Mouse (Mus musculus): Measurements from ENCODE around the gene Shb.

Shb gene

DNA sequence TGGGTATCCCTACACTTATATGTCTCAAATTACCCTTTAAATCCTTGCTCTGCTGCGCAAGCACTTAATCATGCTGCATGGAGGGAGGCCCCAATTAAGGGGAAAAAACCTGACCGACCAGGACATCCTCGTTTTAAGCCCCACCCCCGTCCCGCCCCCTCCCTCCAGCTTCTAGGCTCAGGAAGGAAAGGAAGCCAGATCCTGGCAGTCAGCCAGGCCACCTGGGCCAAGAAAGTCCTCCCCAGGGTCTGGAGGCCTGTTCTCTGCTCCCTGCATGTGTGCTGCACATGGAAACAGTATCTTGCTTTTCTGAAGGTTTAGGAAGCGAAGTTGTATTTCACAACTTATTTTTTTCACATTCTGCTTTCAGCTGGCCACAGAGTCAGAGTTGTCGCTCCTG, at the start of gene Shb:
Shb (minus strand) TSS at position 96 of the 400 bp plus-strand sequence.
- DNase-seq (ENCODE audit: low spot score): peak; percentile 76

DNA sequence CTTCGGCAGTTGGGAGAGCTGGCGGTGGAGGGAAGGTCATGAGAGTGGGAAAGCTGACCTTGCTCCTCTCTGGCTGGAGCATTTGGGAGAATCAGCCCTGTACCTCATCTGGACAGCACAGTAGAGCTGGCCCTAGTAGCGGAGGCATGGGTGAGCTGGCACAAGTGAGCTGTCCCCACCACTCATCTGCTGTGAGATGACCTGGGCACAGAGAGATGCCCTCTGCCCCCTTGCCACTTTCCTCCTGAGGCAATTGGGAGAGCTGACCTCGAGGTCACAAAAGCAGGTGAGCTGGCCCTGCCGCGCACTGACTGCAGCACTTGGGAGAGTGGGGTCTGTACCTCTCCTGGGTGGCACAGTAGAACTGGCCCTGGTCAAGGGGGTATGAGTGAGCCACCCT, 48.8 kb upstream of the Shb start:
- no peak for DNase-seq (ENCODE audit: low spot score)

DNA sequence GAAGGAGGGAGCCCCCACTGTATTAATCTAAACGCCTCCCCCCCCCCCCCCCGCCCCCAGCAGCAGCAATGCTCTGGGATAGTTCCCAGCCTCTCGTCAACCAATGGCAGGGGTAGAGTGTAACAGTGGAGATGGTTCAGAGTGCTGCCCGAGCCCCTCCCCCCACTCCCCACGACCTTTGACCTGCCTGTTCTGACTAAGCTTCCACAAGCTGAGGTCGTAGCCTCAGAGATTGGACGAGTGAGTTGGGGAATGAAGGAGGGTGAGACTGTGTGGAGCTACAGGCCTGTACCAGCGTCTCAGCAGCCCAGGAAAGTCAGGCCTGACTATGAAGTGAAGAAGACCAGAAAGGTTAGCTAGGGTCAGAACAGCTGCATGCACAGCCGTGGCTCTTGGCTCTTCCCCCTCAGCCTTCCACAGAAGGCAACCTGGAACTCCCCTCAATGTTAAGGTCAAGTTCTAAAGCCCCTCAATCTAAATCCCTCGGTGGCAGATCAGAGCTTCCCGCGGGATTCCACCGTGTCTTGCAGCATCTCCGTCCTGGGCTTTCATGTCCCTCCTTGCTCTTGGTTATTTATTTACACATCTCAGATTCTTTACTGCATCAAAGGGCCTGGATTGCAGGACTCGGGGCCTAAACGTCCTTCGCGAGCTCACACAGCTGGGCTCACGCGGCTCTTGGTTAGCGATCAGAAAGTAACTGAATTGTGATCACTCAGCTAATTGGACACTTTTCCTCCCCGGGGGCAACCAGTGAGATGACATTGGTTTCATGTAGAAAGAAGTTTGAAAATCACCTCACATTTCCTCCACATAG, 46.5 kb upstream of the Shb start:
- DNase-seq (ENCODE audit: low spot score): no peak

DNA sequence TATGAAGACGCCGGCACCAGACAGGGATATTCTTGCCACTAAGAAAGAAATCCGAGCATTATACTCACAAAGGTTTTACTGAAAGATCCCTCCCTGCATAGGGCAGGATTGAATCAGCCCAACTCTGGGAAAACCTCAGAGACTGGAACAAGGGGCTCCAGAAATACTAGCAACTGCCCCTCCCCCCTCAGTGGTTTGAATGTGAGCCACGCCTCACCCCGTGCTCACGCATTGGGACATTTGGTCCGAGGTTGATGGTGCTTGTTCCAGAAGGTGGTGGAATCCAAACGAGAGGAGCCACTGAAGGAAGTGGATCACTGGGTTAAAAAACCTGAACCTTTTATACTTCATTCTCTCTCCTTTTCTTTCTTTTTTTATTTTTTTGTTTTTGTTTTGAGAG, 45.4 kb upstream of the Shb start:
- no peak for DNase-seq (ENCODE audit: low spot score)

DNA sequence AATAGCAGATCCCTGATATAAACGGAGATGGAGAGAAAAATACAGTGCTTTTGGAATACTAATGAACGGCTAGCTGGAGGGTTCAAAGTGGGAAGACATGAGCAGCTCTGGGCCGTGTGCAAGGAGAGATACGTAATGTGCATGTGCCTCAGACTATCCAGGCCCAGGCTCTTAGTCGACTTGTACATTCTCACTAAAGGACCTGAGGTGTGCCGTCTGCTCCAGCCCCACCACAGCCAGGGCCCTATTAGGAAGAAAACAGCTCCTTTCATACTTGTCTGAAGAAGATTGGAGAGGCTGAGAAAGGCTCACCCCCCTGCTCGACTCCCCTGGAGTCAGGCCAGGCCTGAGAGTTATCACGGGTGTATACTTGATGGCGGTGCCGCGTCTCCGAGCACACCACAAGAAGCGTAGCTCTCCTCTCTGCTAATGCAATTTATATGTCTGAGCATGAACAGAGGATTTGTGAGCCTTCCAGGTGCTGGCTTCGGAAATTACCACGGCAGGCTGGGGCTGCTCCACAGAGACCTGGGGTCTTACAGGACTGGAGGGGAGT, 42.4 kb upstream of the Shb start:
- no peak for DNase-seq (ENCODE audit: low spot score)

DNA sequence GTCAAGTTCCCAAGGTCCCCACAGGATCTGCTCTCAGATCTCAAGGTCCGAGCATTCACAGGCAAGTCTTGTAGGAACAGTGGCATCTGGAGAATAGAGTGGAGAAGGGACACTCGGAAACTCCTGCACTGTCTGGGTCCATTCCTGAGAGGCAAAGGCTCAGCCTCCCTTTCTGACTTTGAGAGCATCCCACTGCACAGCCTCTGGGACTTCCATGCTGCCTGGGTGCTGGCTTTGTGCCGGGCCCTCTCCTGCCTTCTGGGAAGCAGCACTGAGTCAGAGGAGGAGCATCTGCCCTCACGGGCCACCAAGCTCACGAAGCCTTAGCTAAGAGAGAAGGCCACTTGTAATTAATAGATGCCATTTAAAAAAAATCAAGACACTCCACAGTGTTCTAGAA, 37.3 kb upstream of the Shb start:
- no peak for DNase-seq (ENCODE audit: low spot score)

DNA sequence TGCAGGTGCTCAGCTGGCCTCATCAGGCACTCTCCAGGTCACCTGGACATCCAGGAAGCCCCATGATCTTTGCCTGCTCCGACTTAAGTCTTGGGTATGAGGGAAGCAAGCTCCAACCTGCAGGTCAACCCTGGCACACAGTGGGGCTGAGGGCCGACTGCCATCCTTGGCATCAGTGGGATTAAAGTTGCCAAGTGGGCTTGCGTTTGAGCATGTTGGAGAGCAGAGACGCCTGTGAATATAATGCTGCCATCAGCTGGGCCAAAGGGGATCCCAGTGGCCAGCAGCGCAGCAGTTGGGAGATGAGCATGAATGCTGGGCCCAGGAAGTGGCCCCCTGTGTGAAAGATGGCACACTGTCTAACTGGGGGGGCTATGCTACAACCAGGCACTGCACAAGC, 25.9 kb upstream of the Shb start:
- DNase-seq (ENCODE audit: low spot score): no peak

DNA sequence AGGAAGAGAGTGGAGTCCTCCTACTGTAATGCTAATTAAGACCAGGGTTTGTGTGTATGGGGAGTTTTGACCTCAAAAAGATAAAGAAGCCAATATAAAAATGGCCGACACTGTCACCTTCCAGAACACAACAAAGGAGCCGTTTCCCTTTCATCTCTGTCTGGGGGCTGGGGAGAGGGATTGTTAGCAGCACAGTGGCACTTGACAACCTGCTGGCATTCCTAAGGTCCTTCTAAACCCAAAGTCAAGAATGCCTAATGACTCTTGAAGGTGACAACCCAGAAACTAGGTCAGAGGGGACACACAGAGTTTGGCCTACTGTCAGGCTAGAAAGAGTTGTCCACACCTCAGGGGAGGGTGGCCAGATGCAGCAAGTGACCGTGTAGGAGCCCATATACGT, 20.3 kb upstream of the Shb start:
- peak; percentile 44 for DNase-seq (ENCODE audit: low spot score)

DNA sequence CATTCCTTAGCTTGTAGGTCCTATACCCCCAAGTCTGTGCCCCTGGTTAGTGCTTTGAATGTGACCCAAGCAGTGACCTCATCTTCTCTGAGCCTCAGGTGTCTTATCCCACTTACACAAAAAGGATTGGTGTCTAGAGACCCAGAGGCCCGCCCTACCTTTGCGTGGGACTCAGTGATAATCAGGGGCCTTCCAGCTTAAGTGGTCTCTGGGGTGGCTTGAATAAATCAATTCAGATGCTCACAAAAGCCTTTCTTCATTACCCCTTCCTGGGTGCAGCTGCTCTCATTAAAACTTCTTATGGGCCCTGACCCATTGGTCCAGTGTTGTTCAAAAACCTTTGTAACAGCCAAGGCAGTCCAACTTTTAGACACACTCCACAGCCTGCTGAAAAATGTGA, 18.7 kb upstream of the Shb start:
- DNase-seq (ENCODE audit: low spot score): no peak

DNA sequence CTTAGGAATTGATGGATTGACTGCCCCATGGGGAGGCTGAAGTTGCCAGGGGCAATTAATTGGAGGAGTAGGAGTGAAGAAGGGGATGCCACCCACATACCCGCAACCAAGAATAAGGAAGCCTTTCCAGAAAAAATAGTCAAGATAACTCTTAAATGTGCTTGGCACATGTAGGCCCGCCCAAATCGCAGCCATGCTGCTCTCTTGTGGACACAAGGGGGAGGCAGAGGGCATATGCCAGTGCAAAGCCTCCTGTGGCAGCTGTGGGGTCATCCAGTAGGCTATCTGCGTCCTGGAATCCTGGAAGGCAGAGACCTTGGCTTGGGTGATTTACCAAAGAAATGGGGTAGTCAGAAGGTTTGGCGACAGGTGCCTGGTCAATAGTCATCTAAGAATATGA, 17.2 kb upstream of the Shb start:
- peak; percentile 25 for DNase-seq (ENCODE audit: low spot score)

DNA sequence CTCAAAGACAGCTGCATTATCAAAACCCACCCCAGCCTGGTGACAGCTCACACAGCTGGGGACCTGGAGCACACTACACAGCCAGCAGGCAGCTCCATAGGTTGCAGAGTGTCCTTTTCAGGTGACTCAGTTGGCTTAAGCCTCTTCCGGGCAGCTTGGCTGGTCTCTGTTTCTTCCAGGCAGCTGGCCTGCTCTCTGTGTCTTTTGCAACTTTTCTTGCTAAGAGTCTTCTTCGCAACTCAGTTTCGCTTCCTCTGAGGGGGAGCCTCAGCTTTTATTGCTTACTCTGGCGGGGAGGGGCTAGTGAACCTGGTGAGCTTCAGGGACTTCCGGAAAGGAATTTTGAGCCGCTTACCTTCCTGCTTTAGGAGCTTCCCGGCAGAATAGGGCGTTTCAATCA, 13.6 kb upstream of the Shb start:
- DNase-seq (ENCODE audit: low spot score): no peak

DNA sequence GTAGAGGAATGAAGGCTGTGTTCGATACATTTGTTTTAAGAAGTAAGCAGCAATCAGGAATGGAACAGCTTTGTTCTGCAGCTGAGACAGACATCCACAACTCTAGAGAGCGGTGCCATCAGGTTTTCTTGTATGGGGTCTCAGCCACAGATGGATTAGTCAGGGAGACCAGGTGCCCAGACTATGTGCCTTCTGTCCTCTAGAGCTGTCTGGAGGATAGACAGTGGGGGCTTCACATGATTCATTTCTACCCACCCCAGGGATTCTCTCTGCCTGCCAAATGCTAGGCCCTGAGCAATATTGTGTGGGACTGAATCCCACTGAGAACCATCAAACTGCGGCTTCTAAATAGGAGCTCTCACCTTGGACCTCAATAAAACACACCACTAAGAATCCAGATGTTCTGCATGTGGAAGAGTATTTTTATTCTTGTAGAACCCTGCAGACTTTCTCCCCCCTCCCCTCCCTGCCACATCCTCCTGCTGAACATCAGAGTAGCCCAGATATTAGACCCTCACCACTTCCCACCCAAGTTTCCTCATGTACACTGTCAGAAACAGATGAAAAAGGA, 11.3 kb upstream of the Shb start:
- DNase-seq (ENCODE audit: low spot score): no peak

DNA sequence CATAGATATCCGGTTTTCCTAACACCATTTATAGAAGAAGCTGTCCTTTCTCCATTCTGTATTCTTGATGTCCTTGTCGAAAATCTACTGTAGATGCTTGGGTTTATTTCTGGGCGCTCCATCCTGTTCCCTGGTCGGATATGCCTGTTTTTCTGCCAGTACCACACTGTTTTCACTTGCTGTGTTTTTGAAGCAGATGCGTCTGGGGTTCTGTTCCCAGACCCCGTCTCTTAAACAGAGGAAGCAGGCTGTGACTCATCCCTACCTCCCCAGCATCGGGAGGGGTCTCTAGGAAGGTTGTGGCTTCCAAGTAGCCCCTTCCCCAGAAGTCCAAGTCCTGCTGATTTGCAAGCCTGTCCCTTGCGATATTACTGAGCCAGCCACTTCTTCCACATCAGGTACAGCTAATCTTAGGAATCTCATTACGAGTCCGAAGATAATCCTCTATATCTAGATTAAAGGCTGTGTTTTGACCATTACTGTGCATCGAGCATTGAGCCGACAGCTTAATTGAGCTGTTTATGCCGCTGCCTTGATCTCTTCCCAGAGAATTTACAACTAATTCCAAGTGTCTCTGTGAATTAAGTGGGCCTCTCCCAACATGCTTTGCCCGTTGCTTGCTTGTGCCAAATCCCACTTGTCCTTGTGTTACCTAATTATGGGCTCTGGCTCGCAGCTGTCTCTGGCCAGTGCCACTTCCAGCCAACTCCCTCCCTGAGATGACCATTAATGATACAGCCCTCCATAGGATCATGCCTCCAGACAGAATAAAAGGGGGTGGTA, 8.1 kb upstream of the Shb start:
- peak; percentile 18 for DNase-seq (ENCODE audit: low spot score)

DNA sequence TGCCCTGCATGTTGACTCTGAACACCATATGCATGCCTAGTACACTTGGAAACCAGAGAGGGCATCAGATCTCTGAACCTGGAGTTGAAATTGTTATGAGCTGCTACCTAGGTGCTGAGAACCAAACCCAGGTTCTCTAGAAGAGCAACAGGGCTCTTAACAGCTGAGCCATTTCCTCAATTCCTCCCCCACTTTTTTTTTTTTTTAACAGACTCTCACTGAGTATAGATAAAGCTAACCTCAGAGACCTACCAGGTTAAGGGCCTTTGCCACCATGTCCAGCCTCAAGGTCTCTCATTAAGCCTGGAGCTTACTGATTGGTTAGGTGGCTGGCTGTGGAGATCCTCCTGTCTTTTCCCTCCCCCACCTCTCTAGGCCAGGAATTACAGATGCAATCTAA, 6.9 kb upstream of the Shb start:
- DNase-seq (ENCODE audit: low spot score): no peak

DNA sequence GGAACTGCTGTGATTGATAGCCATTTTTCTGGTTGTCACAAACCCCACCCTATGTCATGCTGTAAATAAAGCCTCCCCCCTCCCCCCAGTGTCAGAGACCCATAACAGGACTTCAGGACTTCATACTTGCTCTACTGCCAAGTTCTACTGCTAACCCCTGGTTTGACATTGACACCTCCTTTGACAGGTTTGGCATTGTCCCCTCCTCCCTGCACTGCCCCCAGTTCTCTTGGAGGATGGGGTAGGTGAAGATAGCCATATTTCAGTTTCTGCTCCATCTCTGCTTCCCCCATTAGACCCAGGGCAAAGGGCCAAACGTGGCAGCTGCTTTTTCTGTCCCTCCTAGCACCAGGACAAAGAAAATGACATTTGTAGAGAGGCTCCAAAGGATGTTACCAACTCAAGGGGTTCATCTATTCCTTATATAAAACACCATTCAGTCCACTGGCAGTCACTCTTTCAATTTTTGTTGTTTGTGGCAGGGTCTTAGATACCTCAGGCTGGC, 1.2 kb upstream of the Shb start:
- DNase-seq (ENCODE audit: low spot score): no peak

DNA sequence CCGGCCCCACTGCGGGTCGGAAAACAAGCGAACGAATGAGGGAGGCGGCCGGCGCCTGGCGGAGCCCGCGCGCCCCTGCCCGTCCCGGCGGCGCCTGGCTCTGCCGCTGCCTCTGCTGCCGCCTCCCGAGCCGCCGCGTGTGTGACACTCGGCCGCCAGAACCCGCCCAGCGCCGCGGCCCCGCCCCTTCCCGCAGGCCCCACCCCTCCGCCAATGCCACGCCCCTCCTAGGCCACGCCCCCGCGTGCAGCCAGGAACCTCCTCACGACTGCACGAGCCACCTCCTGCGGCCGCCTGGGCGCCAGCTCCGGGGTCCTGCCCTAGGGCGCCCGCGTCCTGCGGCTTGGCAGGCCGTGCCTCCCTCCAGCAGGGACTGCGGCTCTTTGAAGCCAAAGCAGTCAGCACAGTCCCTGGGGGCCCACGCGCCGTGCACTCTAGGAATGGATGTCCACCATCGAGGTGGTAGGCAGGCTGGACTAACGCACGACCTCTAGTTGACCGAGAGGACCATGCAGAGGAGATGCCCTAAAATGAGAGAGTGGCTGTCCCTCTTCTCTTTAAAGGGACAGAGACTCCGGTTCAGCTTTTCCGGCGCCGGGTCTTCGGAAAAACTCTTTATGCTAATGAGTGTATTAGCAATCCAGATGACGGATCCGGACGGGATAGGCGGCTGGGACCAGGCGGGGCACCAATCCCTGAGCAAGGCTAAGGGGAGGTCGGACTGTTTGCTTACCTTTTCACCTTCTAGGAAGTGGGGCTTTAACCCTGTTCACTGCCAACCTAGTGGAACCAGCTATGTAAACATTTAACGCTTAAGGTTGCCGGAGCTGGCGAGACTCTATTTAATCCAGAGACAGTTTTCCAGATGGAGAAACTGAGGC, 1.4 kb downstream of the Shb start:
- DNase-seq (ENCODE audit: low spot score): peak; percentile 94

DNA sequence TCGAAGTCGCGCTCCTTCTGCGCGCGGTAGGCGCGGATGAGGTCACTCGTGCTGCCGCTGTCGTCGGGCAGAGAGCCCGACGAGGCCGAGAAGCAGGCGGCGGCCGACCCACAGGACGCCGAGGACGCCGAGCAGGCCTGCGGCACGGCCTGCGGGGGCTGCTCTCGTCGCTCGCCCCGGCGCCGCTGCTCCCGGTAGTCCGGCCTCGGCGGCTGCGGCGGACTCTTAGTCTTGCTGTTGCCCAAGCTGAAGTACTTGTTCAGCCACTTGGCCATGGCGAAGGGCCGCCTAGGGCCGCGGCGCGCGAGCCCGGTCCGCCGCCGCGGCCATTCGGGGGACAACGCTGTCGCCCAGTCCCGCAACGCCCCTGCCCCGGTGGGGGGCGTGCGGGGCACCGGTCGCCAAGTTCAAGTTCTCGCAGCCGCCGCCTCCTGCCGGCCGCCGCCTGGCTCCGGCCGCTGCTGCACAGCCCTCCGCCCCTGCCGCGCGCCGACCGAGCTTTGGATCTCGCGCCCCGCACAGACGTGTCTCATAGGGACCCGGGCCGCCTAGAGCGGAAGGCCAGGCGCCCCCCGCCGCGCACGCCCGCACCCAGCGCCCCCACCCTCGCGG, 2.2 kb downstream of the Shb start:
- DNase-seq (ENCODE audit: low spot score): peak; percentile 53

DNA sequence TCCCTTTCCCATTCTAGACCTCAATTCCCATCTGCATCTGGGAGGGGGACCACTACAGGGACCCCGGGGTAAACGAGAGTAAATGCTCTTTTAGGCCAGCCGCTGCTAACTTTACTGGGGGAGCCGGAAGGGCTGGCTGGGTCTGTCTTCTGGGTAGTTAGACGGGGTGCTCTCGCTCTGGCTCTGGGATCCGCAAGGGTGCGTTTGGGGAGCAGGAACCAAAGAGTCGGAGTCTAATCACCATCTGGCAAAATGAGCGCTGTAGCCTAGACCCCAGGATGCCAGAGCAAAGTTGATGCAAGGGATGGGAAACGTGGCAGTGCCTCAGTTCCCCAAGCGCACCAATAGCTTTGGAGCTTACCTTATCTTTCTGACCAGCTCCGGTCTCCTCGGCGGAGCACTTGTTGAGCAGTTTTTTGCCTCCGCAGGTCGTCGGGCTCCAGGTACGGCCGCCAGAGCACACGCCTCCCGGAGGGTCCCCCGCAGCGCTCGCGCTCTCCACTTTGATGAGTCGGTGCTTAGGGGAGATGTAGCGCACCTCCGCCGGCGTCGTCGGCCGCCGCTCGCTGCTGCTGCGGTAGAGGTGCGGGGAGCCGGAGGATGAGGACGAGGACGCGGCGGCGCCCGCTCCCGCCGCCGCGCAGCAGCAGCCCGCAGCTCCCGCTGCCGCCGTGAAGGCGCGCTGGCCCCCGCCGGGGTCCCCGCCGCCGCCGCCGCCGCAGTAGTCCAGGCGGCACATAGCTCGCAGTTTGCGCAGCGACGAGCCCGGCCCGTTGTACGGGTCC, 2.9 kb downstream of the Shb start:
- DNase-seq (ENCODE audit: low spot score): no peak

DNA sequence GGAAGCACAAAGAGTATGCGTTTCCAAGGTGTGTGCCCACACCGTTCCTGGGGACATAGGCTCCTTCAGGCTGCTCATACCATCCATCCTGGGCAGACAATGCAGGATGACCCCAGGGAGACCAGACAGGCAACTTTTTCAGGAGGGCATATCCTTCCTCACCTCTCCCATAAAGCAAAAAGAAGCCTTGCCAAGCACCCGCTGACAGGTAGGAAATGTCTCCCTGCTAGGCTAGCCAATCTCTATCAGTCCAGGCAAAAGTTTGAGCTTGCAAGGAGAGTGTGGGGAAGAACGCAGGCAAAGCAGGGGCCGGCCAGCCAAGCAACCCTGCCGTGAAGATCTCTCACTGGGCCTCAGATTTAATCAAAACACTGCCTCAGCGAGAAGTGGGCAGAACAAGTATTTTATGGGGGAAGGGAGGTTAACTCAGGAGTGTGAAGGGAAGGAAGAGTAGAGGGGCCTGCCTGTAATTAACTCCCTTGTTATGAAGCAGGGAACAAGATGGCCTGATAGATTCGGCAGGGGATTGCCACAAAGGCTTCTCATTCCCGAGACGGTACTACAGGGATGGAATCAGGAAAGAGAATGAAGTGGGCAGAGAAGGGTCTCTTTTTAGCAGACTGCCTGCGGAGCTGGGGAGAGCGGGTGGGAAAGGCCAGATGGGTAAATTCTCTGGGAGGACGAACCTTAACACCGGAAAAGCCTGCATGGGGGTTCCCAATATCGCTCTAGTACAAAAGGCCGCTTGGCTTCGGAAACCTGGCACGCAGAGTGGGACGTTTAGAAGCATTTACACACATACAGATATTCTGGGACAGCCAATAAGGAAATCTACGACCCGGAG, 3.7 kb downstream of the Shb start:
- no peak for DNase-seq (ENCODE audit: low spot score)
